Mouse (Mus musculus) lung, adult 2 months (tissue): Measurements from ENCODE around the gene Apbb2.

Experiments used
- CTCF ChIP-seq: fragments of 200-500 bp; IDR thresholded peaks from 2 replicates; pipeline ENCODE4 v1.5.1; 2011; ENCODE audit warnings: mild to moderate bottlenecking, low read length, control low read depth; ENCODE audit not compliant: insufficient read depth
- POLR2A ChIP-seq: fragments of 200-500 bp; IDR thresholded peaks from 2 replicates; pipeline ENCODE4 v1.6.1; 2011; ENCODE audit warnings: low read depth, mild to moderate bottlenecking, control low read depth, low read length, borderline replicate concordance; ENCODE audit errors: extremely low read depth

DNA sequence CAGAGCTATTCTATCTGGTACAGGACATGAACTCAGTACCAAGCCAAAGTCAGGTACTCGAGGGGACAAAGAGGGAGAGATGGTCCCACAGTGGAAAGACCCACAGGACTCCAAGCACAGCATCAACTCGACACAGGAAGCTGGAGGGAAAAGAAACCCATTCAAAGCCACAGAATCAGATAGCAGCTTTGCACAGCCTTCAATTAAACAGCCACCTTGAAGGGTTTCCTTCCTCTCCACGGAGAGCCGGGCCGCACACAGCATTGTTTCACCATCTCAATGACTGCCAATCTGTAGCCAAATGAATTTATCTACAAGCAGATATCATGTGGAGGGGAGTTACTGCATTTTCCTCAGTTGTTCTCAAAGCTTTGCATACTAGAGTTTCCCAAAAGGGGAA, 50.6 kb downstream of the Apbb2 start:
- TF ChIP-seq POLR2A (no peak), CTCF (no peak)
